Mouse (Mus musculus): ENCODE measurements around the gene Mecom. TPM values are rescaled to one million over a fixed set of nuclear protein-coding genes. Genes with fewer than 3 reads are reported as not detected.

The Mecom gene
- total RNA-seq, 2 experiments from 2014 or later = 2.4 to 3.1 TPM

- no peak for DNase-seq (ENCODE audit: low spot score in 2 of 2)
Measured at GRCm38 (mm10) chr3:30366621-30367020, 181.2 kb downstream of the Mecom start.

DNA sequence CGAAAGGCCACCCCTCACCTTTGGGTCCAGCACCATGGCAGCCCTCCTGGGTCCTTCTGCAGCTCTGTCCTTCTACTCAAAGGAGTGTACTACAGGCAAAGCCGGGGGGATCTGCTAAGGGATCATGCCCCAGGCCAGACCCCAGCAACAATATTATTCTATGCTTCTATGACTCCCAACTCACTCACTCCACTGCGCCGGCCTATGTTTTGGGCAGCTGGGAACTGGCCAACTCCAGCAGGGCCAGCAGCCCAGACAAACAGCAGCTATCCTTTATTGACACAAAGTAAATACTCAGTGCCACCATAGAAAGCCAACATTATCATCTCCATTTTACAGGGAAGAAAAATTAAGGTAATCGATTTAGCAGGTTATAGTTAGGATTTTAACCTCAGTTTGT, 186.6 kb downstream of the Mecom start:
- DNase-seq (ENCODE audit: low spot score in 2 of 2) = no peak

- no peak for DNase-seq (ENCODE audit: low spot score in 2 of 2)
Measured at GRCm38 (mm10) chr3:30353878-30354727, 193.7 kb downstream of the Mecom start.

DNA sequence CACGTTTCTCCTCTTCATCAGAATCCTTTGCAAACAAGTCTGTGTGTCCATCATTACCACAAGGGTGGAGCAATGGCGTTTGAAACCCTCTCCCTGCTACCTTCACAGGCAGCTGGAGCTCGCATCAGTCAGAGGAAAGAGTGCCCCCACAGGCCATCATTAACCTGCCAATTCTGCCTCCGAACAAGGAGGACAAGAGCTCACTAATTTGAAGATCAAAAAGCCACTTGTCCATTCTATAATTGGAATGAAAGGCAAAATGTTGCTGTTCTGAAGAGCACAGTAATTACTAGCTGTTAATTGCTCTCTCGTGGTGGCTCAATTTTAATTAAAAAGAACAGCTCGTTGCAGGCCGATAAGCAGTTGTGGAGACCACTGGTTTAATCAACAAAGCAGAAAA, 198.5 kb downstream of the Mecom start:
- DNase-seq (ENCODE audit: low spot score in 2 of 2) = no peak

DNA sequence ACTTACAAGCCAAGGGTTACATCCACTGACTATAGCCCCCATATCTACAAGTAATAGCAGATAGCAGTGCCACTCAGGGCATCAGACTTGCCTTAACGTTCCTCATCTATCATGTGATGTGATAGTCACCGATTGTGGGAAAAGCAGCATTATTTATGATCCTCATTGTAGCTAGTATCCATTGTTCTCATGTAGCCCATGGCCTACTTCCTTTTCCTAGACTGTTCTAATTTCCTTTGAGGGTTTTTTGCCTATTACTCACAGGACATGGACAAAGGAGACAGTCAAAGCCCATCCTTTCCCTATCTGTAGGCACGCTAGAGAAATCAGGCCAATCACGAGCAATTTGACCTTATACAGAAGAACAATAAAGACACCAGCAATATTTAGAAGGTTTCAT, 203.7 kb downstream of the Mecom start:
- no peak for DNase-seq (ENCODE audit: low spot score in 2 of 2)

DNA sequence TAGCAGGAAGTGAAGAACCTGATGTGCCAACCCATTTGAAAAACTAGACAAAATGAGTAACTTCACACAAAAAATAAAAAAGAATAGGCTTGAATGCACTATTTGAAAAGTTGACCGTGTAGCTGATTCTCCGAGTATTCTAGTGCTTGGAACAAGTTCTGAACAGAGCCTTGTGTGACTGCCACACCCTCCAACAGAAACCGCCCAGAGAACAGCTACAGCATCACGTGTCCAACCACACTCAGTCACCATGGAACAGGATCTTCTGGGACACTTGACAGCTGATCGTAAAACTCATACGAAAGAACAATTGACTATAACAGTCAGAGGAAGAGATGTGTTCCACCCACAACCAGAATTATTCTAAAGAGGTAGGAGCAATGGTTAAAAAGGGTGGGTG, 215.5 kb downstream of the Mecom start:
- DNase-seq (ENCODE audit: low spot score in 2 of 2) = no peak

DNA sequence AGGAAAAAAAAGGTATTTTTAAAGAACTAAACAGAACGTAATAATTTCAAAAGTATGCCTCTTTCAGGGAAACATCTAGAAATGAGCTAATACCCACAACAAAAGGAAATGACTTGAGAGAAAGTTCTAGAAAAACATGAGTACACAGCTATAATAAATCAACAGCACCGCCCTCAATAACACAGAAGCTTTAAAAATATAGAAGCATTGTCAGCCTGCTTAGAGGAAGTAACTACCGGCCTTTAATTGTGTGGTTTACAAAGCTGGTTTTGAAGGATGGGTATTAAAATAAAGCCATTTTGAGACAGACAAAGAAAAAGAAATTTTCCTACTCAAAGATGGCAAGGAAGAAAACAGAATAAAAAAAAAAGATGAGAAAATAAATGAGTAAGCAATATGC, 217.3 kb downstream of the Mecom start:
- DNase-seq (ENCODE audit: low spot score in 2 of 2) = no peak

DNA sequence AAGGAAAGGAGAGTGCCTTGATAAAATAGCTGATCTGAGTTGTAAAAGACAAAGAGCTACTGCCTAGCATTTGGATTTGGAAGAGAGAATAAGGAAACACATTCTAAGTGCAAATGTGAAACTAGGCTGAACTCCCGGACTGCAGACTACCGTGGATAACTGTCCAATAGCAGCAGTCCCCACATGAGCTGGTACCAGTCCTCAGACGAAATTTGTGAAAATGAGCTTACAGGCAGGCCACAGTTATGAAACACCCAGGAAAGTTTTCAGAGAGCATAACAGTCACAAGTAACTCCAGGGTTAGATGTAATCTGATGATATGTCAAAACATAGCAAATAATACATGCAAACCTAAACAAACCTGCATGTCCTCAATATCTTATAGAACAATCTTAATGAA, 217.8 kb downstream of the Mecom start:
- DNase-seq (ENCODE audit: low spot score in 2 of 2) = no peak

DNA sequence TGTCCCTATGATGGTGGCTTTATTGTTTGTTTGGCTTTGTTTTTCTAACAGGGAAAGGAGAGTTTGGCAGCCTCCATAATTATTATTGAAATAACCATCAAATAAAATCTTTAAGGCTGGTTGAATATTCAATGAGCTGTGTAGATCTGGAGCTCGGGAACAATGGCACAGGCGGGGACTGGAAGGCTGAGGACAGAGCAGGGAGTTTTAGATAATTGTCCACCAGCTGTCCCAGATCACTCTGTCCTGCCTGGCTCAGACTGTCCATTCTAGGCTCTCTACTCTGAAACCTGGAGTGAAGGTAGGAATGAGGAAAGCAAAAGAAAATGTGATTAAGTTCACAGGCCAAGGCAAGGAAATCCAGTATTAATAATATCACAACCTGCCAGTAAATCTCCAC, 232.9 kb downstream of the Mecom start:
- DNase-seq (ENCODE audit: low spot score in 2 of 2) = no peak

GRCm38 (mm10) chr3:30308081-30308480, 239.7 kb downstream of the Mecom start:
- DNase-seq (ENCODE audit: low spot score in 2 of 2) = no peak

DNA sequence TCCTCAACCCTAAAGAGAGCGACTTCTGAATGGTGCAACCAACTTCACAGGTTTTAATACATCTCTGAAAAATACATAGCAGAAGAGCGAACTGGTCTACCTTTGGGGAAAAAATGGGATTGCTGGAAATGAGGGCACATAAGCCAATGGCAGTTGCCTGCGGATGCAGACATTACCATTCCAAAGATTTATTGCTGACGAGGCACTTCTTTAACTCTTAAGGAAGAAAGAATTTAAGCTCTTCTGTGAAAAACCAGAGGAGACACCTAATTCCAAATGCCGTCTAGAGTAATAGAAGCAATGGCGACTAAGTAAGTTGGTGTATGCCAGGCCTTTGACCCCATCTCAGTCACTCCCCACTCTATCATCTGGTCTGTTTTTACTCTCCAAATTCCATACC, 240.2 kb downstream of the Mecom start:
- DNase-seq (ENCODE audit: low spot score in 2 of 2) = no peak

DNA sequence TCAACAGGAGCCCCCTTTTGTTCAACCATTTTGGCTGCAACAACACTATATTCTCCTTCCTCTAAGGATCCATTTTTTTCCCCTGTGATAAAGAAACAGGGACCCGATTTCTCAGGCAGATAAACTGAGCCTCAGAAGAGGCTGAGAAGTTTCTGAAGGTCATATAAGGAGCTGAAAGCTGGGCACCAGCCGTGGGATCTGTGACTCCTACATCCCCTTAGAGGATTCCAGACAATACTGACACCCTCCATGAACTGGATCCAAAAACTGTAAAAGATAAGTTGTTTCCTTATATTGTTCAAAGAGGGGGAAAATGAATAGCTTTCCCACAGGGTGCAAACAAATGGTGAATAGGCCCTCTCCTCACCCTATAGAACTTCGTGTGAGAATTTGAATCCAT, 241.7 kb downstream of the Mecom start:
- no peak for DNase-seq (ENCODE audit: low spot score in 2 of 2)

- DNase-seq (ENCODE audit: low spot score in 2 of 2) = no peak
Measured at GRCm38 (mm10) chr3:30299460-30299859, 248.3 kb downstream of the Mecom start.

DNA sequence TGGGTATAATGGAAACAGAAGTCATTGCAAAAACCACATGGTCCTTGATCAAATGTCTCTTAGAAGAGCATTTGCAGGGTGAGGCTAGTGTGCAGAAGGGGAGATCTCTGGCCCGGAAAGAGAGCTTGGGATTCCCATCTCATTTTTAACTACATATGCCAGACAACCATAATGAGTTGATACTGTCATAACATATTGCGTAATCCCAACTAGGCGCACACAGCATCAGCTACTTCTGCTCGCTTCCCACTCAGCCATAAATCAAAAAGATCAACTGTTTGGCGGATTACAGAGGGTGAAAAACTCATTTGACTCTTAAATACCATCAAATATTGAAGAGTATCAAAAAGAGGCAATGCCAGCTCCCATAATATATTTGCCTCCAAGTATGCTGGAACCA, 253.4 kb downstream of the Mecom start:
- DNase-seq (ENCODE audit: low spot score in 2 of 2) = peak; percentile 1 to 38

DNA sequence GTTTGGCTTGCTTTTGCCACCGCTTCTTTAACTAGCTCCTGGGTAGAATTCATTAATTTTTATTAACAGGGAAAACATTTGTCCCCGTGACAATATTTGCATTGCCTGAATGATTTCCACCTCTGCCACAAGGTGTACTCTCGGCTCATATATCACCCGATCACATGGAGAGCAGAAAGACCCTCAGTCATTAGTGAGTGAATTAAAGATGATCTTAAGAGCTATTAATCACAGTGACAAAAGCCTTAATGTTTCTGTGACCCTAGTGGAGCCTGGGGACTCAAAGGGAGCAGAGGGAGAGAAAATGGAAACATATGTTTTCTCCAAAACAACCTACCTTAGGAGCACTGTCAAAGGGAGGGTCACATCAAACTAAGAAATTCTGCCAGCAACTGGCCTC, 261.3 kb downstream of the Mecom start:
- DNase-seq (ENCODE audit: low spot score in 2 of 2) = no peak

GRCm38 (mm10) chr3:30284094-30284493, 263.7 kb downstream of the Mecom start:
- DNase-seq (ENCODE audit: low spot score in 2 of 2) = no peak

GRCm38 (mm10) chr3:30283562-30283961, 264.2 kb downstream of the Mecom start:
- DNase-seq (ENCODE audit: low spot score in 2 of 2) = no peak

GRCm38 (mm10) chr3:30277569-30277968, 270.2 kb downstream of the Mecom start:
- no peak for DNase-seq (ENCODE audit: low spot score in 2 of 2)

DNA sequence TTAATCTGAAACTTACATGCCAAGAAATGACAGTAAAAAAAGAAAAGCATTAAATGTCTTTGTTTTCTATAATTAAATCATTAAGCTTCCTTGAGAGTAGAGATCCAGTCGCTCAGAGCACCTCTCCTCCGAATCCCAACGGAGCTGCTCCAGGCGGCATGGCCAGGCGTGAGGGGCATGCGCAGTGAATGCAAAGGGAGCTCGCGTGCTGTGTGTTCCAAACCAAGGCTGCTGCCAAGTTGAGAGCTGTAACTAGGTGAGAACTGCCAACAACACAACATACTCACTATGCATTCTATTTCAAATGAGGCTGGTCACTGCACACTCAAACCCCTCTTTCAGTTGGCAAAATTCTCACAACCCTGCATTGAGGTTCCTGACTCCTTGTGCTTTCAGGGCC, 271.7 kb downstream of the Mecom start:
- no peak for DNase-seq (ENCODE audit: low spot score in 2 of 2)

DNA sequence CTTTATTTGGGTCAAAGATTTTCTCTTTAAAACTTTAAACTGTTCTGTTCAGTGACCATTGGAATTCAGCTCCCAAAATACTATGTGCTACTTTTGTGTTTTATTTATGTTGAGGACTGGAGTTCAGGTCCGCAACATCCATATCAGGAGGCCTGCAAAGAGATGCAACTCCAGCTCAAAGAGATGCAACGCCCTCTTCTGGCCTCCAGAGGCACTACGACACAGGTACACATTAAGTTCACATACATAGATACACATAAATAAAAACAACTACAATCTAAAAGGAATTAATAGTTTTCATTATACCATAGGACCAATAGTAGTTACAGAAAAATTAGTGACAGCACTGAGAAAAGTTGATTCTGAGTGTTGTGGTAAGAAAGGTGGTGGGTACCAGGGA, 278.6 kb downstream of the Mecom start:
- DNase-seq (ENCODE audit: low spot score in 2 of 2) = no peak

DNA sequence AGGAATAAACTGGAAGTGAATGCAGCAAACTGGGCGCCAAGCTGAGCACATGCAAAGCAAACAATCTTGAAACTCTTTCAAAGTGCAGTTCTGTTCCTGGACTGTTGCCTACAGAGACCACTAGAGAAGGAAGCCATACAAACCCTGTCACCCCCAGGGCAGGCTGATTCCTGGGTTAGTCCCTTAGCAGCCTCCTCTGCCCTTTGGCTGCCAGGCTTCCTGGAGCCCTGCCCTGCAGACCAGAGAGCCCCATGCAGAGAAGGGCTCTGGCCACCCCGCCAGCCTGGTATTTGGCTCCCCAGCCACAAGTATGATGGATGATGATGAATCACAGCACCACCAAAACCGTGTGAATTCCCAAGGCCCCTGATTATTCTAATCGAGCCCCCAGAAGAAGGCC, 286.9 kb downstream of the Mecom start:
- DNase-seq (ENCODE audit: low spot score in 2 of 2) = no peak

- no peak for DNase-seq (ENCODE audit: low spot score in 2 of 2)
Measured at GRCm38 (mm10) chr3:30258421-30258820, 289.4 kb downstream of the Mecom start.

DNA sequence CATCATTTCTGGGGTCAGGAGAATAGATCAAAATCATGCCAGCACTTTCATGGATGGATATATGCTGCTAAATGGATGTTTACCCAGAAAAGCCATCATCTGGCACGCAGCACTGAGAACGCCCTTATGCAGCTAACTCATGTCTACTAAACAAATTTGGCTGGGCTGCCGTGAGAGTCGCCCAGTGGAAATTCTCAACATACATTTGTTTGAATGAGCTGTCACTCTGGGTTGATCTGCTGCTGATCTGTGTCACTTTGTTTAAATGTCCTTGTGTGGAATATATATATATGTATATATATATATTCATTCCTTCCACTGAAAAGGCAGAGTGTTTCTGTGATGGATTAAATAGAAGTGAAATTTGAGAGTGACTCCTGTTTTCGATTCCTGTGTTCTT, 290.0 kb downstream of the Mecom start:
- no peak for DNase-seq (ENCODE audit: low spot score in 2 of 2)

Measured in layer of hippocampus, adult 18-20 months (tissue).